Mouse (Mus musculus): ENCODE measurements around the gene Kir3dl2.
"Not testable (repeated sequence)": the region's sequence is repeated elsewhere in the genome, so short reads cannot be mapped to it uniquely, and the experiment has no call there.

The Kir3dl2 gene

DNA sequence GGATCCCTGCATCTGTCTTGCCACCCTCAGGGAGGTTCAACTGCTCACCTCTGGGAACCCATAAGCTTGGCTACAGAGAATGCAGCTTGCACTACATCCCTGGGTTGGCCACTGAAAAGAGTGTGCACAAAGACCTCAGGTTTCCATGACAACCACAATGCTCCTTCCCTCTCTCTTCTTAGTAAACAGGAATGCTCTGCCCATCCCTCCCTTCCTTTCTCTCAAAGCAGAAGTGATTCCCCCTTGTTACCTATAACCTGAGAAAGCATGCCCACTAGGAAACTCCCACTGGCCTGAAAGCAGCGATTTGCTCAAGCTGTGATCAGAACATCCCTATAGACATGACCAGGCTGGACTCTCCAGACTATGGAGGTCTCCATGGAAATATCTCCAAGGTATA lies at the start of gene Kir3dl2:
Gene Kir3dl2 (minus strand): TSS at position 101 of the 400 bp plus-strand sequence.
- DNase-seq (ENCODE audit: low read depth, low spot score): not testable (repeated sequence)

DNA sequence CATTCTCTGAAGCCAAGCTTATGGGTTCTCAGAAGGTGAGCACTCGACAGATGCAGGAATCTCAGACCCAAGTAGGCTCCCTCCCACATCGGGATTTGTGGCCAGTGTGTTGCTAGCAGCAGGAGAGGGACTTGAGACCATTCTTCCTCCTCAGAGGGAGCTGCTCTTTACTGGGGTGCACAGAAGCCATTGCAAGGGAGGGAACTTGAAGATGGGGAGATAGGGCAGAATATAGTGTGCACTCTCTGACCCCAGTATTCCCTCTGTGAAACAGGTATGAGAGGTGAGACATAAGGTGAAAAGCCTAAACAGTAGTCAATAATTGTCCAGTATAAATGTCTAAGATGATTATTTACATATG lies 47.0 kb upstream of the Kir3dl2 start:
- DNase-seq (ENCODE audit: low read depth, low spot score): no peak

DNA sequence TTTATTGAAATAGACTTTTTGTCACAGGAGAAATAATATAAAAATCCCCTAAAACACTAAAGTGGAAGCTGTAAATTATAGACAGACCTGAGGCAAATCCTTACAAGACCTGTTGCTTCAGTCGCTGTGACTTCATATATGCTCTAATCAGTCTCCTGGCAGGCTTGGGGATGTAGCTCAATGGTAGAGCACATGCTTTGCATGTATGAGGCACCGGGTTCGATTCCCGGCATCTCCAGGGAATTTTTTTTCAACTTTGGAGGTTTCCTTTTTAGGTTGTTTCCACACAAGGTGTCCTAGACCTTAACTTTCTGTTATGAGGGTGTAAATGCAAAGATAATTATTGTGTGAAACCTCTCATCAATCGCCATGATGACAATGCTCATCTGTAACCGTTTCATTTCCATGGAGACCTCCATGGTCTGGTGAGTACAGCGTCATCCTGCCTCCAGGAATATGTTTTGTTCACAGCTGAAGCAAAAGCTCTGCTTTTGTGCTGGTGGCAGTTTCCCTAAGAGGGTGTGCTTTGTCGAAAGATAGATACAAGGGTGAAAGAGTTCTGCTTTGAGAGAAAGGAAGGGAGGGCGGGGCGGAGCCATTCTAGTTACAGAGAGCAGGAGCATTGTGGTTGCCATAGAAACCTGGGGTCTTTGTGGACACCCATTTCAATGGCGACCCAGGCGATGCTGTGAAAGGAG lies 46.5 kb upstream of the Kir3dl2 start, which contains the start of gene Tceal3:
Gene Tceal3 (plus strand): TSS at position 644 of the 698 bp plus-strand sequence.
- DNase-seq (ENCODE audit: low read depth, low spot score): peak; percentile 53

DNA sequence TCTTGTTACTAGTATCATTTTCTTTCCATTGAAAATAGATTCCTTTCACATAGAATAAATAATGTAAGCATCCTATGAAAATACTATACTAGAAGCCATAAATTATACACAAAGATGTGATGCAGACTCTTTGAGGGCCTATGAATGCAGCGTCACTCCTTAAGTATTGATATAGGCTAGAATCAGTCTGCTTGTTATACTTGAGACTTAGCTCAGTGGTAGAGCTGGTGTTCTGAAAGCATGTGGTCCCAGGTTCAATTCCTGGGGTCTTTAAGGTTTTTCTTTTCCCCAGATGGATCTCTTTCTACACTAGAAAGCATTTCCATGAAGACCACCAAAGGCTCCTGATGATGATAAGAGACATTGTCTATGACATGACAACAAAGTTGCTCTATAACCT lies 40.8 kb upstream of the Kir3dl2 start:
- no peak for DNase-seq (ENCODE audit: low read depth, low spot score)

DNA sequence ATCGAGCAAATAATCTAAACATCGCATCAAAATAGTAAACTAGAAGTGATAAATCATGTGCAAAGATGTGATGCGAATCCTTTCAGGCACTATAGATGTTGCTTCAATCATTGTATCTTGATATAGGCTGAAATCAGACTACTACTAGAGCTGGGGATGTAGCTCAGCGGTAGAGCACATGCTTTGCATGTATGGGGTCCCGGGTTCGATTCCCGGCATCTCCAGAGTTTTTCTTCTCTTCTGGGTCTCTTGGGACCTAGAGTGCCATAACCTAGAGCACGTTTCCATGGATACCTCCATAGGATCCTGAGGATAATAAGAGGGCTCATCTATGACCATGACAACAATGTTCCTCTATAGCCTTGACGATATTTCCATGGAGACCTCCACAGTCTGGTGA lies 25.2 kb upstream of the Kir3dl2 start:
- DNase-seq (ENCODE audit: low read depth, low spot score): not testable (repeated sequence)

DNA sequence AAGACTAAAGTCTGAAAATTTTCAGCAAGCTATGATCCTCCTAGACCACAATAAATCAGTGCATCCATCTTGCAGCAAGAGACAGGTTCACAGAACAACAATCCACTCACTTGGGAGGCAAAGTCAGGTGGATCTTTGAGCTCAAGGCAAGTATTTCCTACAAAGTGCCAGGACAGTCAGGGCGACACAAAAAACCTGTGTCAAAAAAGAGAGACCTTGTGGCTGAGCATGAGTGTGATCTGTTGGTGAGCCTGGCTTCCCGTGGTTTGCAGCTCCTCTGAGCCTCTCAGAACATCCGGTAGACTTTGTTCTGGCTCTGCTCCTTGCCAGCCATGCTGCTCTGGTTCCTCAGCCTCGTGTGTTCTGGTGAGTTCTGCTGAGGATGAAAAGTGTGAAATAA lies 26.2 kb downstream of the Kir3dl2 start, which contains the start of gene Kir3dl1:
Gene Kir3dl1 (plus strand): TSS at position 301 of the 400 bp plus-strand sequence.
- DNase-seq (ENCODE audit: low read depth, low spot score): not testable (repeated sequence)

Data from telencephalon, adult 2 months (tissue).